ENCODE assay signal across 24 mouse cellular contexts in the genomic region with DNA sequence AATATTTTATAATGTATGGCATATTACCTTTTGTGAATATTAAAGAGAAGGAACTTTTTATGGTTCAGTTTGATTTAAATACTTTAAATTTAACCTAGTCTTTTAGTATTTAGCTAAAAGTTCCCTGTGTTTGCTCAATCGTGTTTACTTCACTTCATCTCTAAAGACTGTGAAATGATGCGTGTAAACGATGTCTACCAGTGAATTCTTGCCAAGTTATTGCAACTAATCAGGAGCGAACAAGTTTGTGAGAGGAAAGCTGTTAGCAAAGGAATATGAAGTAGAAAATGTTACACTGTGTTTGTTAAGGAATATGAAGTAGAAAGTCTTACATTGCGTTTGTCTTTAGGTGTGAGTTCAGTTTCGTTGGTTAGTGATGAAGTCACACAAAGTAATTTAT.
DNase-seq lines count a peak whose midpoint lies in the region; ATAC-seq and TF ChIP-seq lines count a peak whose summit lies in the region.
"Had no signal": no experiment of that assay in that cellular context is flagged by ENCODE, and none has a peak within 500 bp of the region (broad histone marks: within the 10 kb centered on the region; RNA-seq: fewer than 3 reads in every experiment).

No protein-coding gene starts in this region.

- H3K9ac ChIP-seq in forebrain, embryonic 14.5 days (ENCODE audit: low read length): no peak overlapping the region
- no peak overlapping the region for H3K9ac ChIP-seq in forebrain, embryonic 12.5 days

- no peak for TF ChIP-seq CTCF in brain, embryonic 14.5 days (IDR thresholded peaks at IDR 0.05; ENCODE audit: borderline replicate concordance, extremely low read depth, insufficient read depth, insufficient read length)

- no peaks in the 10 kb centered on the region for H3K9me3 ChIP-seq in forebrain, embryonic 14.5 days (replicated peaks; ENCODE audit: control insufficient read depth, low read length)
- no peaks in the 10 kb centered on the region for H3K9me3 ChIP-seq in forebrain, embryonic 12.5 days
- H3K9me3 ChIP-seq: G1E had no signal

- no peak overlapping the region for H3K4me3 ChIP-seq in forebrain, embryonic 14.5 days (ENCODE audit: low read depth, low read length)
- H3K4me3 ChIP-seq in forebrain, embryonic 12.5 days (replicated peaks): no peak overlapping the region

- no peak overlapping the region for H3K27ac ChIP-seq in forebrain, embryonic 14.5 days (ENCODE audit: low read depth, low read length)
- no peak overlapping the region for H3K27ac ChIP-seq in forebrain, embryonic 12.5 days

- peak; percentile 45 for DNase-seq in forebrain, embryonic 14.5 days (ENCODE audit: low spot score)
- peak; percentile 55 for DNase-seq in retina, postnatal 1 day
- DNase-seq in retina, embryonic 14.5 days (ENCODE audit: low spot score): no peak
- peak; percentile 61 for DNase-seq in Muller cell, postnatal 12 days (ENCODE audit: inconsistent ontology term)
- peak; percentile 44 for DNase-seq in brain, embryonic 14.5 days (ENCODE audit: low read depth)
- no peak for DNase-seq in urinary bladder, postnatal 4 days (ENCODE audit: low spot score in 2 of 2)
- DNase-seq in heart, adult 11 months: no peak
- DNase-seq: adrenal gland, adult 2 months; adrenal gland, adult 8-10 months; adrenal gland, postnatal 10 days; adrenal gland, postnatal 14 days; adrenal gland, postnatal 25 days; adrenal gland, postnatal 36 days; B cell, adult 2 months; cerebellum, adult 11 months; cerebellum, adult 11-12 months; cerebellum, adult 18-20 months; cerebellum, adult 2 months had no signal

- H3K4me2 ChIP-seq in forebrain, embryonic 14.5 days (ENCODE audit: low read length): no peak overlapping the region
- H3K4me2 ChIP-seq in forebrain, embryonic 12.5 days: no peak overlapping the region

- no peaks in the 10 kb centered on the region for H3K27me3 ChIP-seq in forebrain, embryonic 14.5 days (replicated peaks; ENCODE audit: control insufficient read depth, insufficient read depth, low read length)
- H3K27me3 ChIP-seq in forebrain, embryonic 12.5 days: no peaks in the 10 kb centered on the region
- H3K27me3 ChIP-seq: CH12.LX, Patski had no signal

- ATAC-seq in forebrain, embryonic 14.5 days: no peak
- ATAC-seq in forebrain, embryonic 12.5 days (ENCODE audit: low FRiP score): no peak
- ATAC-seq: activated CD4-positive, CD25-positive, alpha-beta regulatory T cell, adult 4 months; CD4-positive, CD25-positive, alpha-beta regulatory T cell, adult 4 months; Patski had no signal

- no peaks in the 10 kb centered on the region for H3K36me3 ChIP-seq in forebrain, embryonic 14.5 days (ENCODE audit: control insufficient read depth, insufficient read depth, low read length)
- H3K36me3 ChIP-seq in forebrain, embryonic 12.5 days (replicated peaks): no peaks in the 10 kb centered on the region
- H3K36me3 ChIP-seq: G1E had no signal

- WGBS in forebrain, embryonic 14.5 days: 43% methylated on average over 6 of the region's 6 CpGs
- WGBS in forebrain, embryonic 12.5 days: 60% methylated on average over 6 of the region's 6 CpGs

- TF ChIP-seq POLR2A in brain, embryonic 14.5 days (IDR thresholded peaks at IDR 0.05; ENCODE audit: borderline replicate concordance, extremely low read depth, insufficient read depth, insufficient read length, poor library complexity, severe bottlenecking): no peak

- peaks cover 8% of the 10 kb centered on the region for H3K4me1 ChIP-seq in forebrain, embryonic 14.5 days (ENCODE audit: control insufficient read depth, insufficient read depth, low read length)
- H3K4me1 ChIP-seq in forebrain, embryonic 12.5 days: peaks cover 3% of the 10 kb centered on the region; the same call in 1 of the 2 replicates

Comparison
In these comparisons a context has a peak if more than half of its experiments do, and no peak if none do; other contexts are left out.
1. DNase-seq: peak in forebrain, embryonic 14.5 days (single experiment), retina, postnatal 1 day (single experiment), Muller cell, postnatal 12 days (single experiment) and brain, embryonic 14.5 days (single experiment); none in retina, embryonic 14.5 days (single experiment), urinary bladder, postnatal 4 days (0 of 2) and heart, adult 11 months (single experiment).